Mouse (Mus musculus): Measurements from ENCODE around the gene Cyp2s1.

The Cyp2s1 gene

DNA sequence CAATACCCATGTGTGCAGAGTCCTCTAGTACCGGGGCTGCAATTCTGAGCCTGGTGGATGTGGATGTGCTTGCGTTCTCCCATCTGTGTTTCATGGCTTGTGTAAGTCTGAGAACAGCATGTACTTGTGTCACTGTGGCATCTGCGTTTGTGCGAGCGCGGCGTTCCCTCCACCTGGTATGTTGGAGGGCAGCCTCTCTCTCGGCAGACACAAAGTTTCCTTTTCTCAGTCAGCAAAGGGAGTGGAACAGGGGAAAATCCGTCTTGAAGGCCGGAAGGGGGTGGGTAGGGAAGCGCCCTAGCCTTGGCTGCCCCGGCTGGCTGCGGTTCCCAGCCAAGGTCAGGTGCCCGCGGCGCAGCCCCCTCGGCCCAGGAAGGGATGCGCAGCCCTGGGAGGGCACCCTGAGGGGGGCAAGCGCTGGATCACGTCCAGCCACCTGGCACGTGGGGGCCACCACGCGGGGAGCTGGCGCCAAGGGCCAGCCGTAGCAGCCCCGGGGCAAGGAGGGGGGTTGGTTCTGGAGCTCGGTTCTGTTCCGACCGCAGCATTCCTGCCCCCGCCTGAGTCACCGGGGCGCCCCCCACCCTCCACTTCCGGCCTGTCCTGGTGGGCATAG is 35.3 kb downstream of the Cyp2s1 start:
- DNase-seq: peak; percentile 57 to 65

DNA sequence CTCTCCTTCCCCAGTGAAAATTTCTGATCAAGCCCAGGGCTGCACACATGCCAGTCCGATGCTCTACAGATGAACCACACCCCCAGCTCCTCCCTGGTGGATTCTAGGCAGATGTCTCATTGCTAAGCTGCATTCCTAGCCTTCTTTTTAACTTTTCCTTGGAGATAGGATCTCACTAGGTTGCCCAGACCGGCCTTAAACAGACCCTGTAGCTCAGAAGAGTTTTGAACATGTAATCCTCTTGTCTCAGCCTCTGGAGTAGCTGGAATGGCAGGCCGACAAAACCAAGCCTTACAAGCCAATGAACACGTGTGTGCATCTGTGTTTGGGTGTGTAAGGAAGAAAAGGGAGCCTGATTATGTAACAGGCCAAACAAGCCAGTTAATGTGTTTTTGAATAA is 36.0 kb downstream of the Cyp2s1 start:
- DNase-seq: no peak

DNA sequence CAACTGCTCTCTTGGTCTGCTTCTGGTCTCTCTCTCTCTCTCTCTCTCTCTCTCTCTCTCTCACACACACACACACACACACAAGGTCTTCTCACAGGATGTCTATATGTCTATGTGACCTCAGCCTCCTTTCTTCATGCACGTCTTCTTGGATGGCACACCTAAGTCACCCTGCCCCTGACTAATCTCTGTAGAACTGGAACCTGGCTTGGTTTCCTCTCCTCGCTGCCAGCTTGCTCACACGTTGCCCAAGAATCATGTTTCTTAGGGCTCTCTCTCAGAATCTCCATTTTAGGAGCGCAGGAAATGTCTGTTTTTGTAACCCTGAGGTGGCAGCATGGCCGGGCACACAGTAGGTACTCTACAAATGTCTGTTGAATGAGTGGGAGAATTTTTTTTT is 36.7 kb downstream of the Cyp2s1 start:
- no peak for DNase-seq

DNA sequence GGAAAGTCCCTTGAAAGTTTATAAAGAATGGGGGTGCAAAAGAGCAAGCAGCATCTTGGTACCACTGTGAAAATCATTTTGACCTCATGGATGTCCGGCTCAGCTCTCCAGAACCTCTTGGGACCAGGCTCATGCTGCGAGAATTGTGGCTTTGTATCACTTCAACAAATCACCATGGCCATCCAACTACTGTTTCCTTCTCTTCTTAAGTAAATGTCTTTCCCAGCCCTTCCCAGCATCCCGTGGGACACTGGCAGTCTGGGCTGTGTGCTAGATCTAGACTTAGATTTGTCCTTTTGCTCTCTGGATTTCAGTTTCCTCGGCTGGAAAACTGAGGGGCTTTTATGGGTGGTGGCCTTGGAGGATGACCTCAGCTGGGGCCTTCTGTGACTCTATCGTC is 48.5 kb downstream of the Cyp2s1 start:
- no peak for DNase-seq

DNA sequence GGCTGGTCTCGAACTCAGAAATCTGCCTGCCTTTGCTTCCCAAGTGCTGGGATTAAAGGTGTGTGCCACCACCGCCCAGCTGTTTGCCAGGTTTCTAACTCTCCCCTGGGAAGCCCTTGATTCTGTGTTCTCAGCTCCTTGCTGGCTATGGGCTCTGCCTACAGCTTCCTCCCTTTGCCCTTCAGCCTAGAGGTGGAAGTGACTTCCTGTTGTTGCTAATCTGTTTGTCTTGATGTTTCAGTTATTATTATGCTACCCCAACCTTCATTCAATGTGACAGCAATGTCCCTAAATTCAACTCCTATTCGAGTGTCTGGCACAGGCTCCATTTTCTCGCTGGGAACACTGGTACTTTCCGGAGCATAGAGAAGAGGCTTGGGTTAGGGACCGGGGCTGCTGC is 50.6 kb downstream of the Cyp2s1 start:
- DNase-seq: no peak

DNA sequence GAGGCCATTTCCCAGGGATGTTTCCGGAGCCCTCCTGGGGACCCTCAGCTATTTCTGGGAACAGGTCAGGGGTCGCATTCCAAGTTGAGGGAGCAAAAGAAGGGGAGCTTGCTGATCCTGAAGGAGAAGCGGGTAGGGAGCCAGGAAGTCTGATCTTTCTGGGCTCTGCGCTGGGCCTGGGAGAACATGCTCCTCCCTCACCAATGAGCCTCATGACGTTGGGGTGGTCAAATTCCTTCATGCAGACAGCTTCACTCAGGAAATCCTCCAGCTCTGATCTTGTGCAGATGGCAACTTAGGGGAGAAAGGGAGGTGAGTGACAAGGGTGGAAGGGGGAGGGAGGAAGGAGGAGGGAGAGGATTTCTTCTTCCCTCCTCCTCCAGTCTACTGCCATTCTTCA is 52.5 kb downstream of the Cyp2s1 start:
- no peak for DNase-seq

DNA sequence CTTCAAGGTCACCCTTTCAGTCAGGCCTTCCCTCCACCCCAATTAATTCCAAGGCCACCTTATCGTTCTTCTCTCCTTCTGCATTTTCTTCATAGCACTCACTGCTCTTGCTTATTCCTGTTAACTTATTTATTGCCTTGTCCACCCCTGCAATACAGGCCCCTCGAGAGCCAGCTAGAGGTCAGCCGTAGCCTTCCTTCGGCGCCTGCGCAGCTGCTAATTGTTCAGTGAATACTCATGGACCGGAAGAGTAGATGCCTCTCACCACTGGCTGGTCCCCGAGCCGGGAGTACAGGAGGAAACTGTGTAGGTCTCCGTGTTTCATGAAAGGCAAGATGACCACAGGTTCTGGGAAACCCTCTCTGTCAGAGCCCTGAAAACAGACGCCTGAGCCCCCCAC is 53.0 kb downstream of the Cyp2s1 start:
- peak in 1 of 2 experiments; percentile 47 for DNase-seq

DNA sequence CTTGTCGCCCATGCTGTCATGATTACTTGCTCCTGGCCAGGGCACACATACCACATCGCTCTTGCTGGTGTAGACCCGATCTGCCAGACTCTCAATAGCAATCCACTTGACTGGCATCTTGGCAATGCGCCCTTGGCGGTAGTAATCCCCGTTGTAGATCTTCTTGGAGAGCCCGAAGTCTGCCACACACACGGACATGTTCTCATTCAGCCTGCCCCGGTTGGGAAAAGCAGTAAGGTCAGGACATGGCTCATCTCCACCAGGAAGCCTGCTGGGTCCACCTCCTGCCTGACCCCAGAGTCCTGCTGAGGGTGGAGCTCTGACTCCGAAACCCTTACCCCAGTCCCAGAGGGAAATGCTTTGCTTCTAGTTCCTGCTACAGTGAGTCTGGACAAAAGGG is 55.4 kb downstream of the Cyp2s1 start:
- DNase-seq: peak; percentile 47 to 64

DNA sequence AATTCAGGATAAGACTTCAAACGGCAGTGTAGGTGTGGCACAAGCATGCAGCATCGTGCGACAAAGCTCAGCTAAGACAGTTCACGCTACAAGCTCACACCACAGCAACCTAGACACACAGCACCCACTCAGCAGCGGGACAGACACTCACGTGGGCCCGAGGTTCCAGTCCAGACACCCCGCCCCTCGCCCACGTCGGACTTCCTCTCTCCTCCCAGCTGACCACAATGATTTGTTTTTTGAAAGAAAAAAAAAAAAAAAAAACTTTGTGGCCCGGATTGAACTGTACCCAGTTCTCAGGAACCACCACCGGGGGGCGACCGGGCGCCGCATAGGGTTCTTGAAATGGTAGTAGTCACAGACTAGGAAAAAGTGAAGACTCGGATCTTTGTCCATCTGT is 60.7 kb downstream of the Cyp2s1 start:
- DNase-seq: peak; percentile 94 to 95

DNA sequence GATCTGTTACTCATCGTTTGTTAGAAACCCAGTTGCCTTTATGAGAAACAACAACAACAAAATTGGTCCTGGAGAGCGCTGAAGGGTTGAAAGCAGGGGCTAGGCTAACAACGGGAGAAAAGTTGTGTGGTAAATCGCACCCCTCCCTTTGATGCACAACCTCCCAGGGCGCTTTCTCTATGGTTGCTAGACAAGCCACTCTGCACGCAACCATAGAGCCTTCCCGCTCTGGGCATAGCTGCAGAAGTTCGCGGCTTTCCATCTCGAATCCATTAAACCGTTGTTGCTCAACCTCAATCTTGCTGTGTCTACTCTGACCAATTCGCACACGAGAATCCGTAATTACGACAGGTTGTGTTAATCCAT is 61.3 kb downstream of the Cyp2s1 start:
- peak; percentile 69 to 75 for DNase-seq

DNA sequence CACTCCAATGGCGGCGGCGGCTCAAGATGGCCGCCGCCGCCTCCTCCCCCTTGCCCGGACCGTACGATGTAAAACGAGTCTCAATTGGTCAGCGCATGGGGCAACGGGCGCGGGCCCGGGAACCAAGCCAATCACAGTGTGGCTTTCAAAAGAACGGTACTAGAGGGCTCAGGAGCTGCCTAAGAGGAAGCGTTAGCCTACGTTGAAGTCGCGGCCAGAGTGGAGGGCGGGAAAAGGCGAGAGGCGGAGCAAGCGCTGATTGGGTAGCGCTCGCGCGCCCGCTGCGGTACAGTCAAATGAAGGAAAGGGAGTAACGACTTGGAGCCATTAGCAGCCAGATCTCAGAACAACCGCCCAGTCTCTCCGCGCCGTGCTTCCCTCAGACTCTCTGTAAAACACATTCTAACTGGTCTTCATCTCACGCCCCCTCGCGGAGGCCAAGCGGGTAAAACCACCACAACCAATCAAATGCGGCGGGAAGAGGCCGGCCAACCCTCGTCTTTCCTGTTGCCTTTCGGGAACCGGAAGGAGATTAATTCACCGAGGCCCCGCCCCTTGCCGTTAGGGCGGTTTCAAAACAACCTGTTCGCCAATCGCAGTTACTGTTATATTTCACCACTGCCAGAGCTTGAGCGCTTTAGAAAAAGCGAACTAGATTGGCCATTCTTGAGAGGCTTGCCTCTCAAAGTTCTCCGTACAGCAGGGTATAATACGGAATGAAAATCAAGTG is 61.8 kb downstream of the Cyp2s1 start, which contains the start of gene Hnrnpul1:
Gene Hnrnpul1 (minus strand): TSS at position 20 of the 730 bp plus-strand sequence.
- DNase-seq: peak; percentile 99

DNA sequence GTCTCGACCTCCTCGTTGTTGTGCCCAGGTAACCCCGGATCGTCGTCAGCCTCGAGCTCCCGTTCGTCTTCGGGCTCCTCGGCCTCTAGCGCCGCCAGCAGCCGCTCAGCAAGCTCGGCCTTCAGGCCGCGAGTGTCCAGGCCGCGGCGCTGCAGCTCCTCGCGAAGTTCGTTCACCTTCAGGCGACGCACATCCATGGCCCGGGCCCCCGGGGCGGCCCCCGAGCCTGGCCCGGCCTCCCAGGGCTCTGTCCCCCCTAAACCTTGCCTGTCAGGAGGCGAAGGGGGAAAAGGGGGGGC is 62.3 kb downstream of the Cyp2s1 start:
- DNase-seq: no peak

DNA sequence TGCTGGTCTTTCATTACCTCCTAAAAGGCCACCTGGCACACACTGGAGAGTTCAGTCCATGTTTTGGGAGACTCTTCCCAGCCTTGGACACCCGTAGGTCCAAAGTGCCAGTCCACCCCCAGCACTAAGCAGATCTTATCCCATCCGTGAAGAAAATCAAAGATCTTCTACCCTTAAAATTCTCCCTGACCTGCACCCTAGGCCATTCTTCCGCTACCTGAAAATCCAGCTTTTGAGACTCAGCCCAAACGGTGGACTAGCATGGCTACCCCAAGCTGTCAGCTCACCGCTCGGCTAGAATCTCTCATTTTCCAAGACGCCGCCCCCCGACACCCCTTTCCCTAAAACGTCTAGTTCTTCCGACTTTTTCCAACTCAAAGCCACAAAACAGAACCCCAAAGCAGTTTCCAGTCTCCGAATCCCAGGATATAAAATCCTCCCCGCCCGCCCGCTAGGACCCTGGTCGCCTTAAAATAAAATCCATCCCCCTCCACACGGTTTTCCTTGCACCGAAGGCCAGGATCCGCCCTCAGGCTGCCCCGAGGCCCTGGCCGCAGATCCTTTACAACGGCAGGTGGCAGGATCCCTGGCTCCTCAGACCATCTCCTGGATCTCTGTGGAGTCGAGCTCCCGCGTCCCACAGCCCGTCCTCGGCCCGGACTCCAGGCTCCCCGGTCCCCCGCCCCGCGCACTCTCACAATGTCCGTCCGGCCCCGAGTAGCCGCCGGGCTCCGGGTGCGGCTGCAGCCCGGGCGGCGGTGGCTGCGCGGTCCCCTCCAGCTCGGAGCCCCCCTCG is 62.9 kb downstream of the Cyp2s1 start:
- DNase-seq: no peak

DNA sequence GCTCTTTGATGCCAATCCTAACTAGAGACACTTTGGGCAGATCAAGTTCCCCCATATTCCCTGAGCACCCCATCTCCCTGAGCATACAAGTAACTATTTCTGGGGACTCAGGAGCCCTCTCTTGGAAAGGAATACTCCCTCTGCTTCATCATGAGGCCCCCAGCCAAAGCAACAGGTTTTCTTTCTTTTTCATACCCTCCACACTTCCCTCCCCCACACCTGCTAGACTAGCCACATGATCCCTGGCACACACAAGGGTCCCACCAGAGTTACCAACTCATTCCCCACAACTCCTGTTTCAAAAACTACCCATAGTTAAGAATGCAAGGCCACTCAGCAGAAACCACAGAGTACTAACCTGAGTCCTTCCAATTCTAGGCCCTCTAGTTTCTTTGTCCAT is 63.6 kb downstream of the Cyp2s1 start:
- no peak for DNase-seq
